Mouse (Mus musculus): Measurements from ENCODE around the gene Ppa2.

DNA sequence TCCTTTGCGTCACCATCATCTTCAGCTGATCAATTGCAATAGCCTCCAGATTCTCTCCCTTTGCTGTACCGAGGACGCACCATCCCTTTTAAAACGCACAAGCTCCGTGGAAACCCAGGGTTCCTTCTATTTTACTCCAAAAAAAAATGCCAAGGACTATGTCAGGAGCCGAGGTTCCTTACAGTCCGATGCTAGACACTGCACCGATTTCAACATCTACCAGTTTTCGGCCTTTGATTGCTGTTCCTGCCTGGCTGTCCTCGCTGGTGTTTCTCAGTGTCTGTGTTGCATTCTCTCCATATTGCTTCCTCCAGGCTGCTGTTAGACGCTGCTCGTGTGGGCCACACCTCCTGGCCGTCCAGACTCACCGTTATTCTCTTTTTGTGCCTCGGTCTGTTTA lies 8.7 kb downstream of the Ppa2 start:
- TF ChIP-seq CTCF (IDR thresholded peaks at IDR 0.05; ENCODE audit: low read depth, low read length) (no peak), GATA2 (IDR thresholded peaks at IDR 0.05; ENCODE audit: borderline replicate concordance, low read depth, low read length) (no peak), TAL1 (conservative IDR thresholded peaks at IDR 0.05; ENCODE audit: low read depth, low read length) (no peak), GATA1 (IDR thresholded peaks at IDR 0.05; ENCODE audit: borderline replicate concordance, low read length) (no peak), POLR2AphosphoS5 (IDR thresholded peaks at IDR 0.05; ENCODE audit: insufficient replicate concordance, low read depth, low read length) (no peak)

Data from G1E (cell line).